Mouse (Mus musculus): ENCODE data around the gene Dram1. TPM values are rescaled to one million over a fixed set of nuclear protein-coding genes. Genes with fewer than 3 reads are reported as not detected.

The Dram1 gene
- polyA plus RNA-seq, 1 experiment from 2014 or later, result 0.49 TPM

GRCm38 (mm10) chr10:88371793-88372192 is 7.1 kb downstream of the Dram1 start:
- no peaks in the 10 kb centered on the region for H3K9me3 ChIP-seq
- H3K27me3 ChIP-seq, result no peaks in the 10 kb centered on the region
- H3K36me3 ChIP-seq, result no peaks in the 10 kb centered on the region
- no peaks in the 10 kb centered on the region for H3K4me1 ChIP-seq (replicated peaks)
- H3K4me2 ChIP-seq, result no peak overlapping the region
- no peak overlapping the region for H3K27ac ChIP-seq
- H3K9ac ChIP-seq (replicated peaks), result no peak overlapping the region
- ATAC-seq (ENCODE audit: insufficient number of reproducible peaks, insufficient read depth, low FRiP score, low TSS enrichment, low read depth), result no peak
- H3K4me3 ChIP-seq (replicated peaks), result no peak overlapping the region
- 7% methylated on average over 2 of the region's 2 CpGs for WGBS

- Histone ChIP-seq H3K9ac (replicated peaks) (no peak overlapping the region), H3K4me2 (no peak overlapping the region), H3K36me3 (no peaks in the 10 kb centered on the region), H3K27me3 (no peaks in the 10 kb centered on the region), H3K4me1 (replicated peaks) (no peaks in the 10 kb centered on the region), H3K27ac (no peak overlapping the region), H3K4me3 (replicated peaks) (no peak overlapping the region), H3K9me3 (no peaks in the 10 kb centered on the region)
- WGBS, result 50% methylated on average over 4 of the region's 4 CpGs
- ATAC-seq (ENCODE audit: insufficient number of reproducible peaks, insufficient read depth, low FRiP score, low TSS enrichment, low read depth), result no peak
Observed at GRCm38 (mm10) chr10:88369233-88369632, 9.6 kb downstream of the Dram1 start.

- Histone ChIP-seq H3K27ac (no peak overlapping the region), H3K9me3 (no peaks in the 10 kb centered on the region), H3K27me3 (no peaks in the 10 kb centered on the region), H3K4me2 (no peak overlapping the region), H3K9ac (replicated peaks) (no peak overlapping the region), H3K4me3 (replicated peaks) (no peak overlapping the region), H3K4me1 (replicated peaks) (no peaks in the 10 kb centered on the region), H3K36me3 (no peaks in the 10 kb centered on the region)
- 90% methylated on average over 3 of the region's 3 CpGs for WGBS
- no peak for ATAC-seq (ENCODE audit: insufficient number of reproducible peaks, insufficient read depth, low FRiP score, low TSS enrichment, low read depth)
Observed at GRCm38 (mm10) chr10:88364221-88364620, 14.7 kb downstream of the Dram1 start.

- ATAC-seq (ENCODE audit: insufficient number of reproducible peaks, insufficient read depth, low FRiP score, low TSS enrichment, low read depth), result no peak
- Histone ChIP-seq H3K9ac (replicated peaks) (no peak overlapping the region), H3K4me2 (no peak overlapping the region), H3K27me3 (peaks cover 11% of the 10 kb centered on the region), H3K36me3 (no peaks in the 10 kb centered on the region), H3K4me1 (replicated peaks) (no peaks in the 10 kb centered on the region), H3K27ac (no peak overlapping the region), H3K4me3 (replicated peaks) (no peak overlapping the region), H3K9me3 (0 out of 2 replicates have a peak, but pooled peaks cover 3% of the 10 kb centered on the region)
- WGBS, result 69% methylated on average over 1 of the region's 1 CpGs
Observed at GRCm38 (mm10) chr10:88362218-88362617, 16.7 kb downstream of the Dram1 start.

- 4% methylated on average over 30 of the region's 47 CpGs for WGBS
- peak; percentile 30; the same call in 1 of the 2 replicates for ATAC-seq (ENCODE audit: insufficient number of reproducible peaks, insufficient read depth, low FRiP score, low TSS enrichment, low read depth)
- peak overlapping the region; percentile 65 for H3K9ac ChIP-seq (replicated peaks)
- 0 out of 2 replicates have a peak, but pooled peaks cover 3% of the 10 kb centered on the region for H3K9me3 ChIP-seq
- H3K4me3 ChIP-seq (replicated peaks), result peak overlapping the region; percentile 58
- H3K36me3 ChIP-seq, result no peaks in the 10 kb centered on the region
- H3K4me1 ChIP-seq (replicated peaks), result peaks cover 5% of the 10 kb centered on the region; the same call in 1 of the 2 replicates
- H3K4me2 ChIP-seq, result peak overlapping the region; percentile 87
- H3K27me3 ChIP-seq, result peaks cover 30% of the 10 kb centered on the region
- H3K27ac ChIP-seq, result no peak overlapping the region
Observed at GRCm38 (mm10) chr10:88356983-88357559, 21.8 kb downstream of the Dram1 start.

GRCm38 (mm10) chr10:88356114-88356982 is 22.5 kb downstream of the Dram1 start:
- Histone ChIP-seq H3K27ac (no peak overlapping the region), H3K4me1 (replicated peaks) (peaks cover 5% of the 10 kb centered on the region; the same call in 1 of the 2 replicates), H3K4me2 (peak overlapping the region; percentile 87), H3K36me3 (no peaks in the 10 kb centered on the region), H3K9me3 (0 out of 2 replicates have a peak, but pooled peaks cover 3% of the 10 kb centered on the region), H3K9ac (replicated peaks) (peak overlapping the region; percentile 65), H3K27me3 (peaks cover 30% of the 10 kb centered on the region), H3K4me3 (replicated peaks) (peak overlapping the region; percentile 58)
- no peak; the same call in 1 of the 2 replicates for ATAC-seq (ENCODE audit: insufficient number of reproducible peaks, insufficient read depth, low FRiP score, low TSS enrichment, low read depth)
- WGBS, result 7% methylated on average over 21 of the region's 21 CpGs

- Histone ChIP-seq H3K4me2 (no peak overlapping the region), H3K4me3 (replicated peaks) (no peak overlapping the region), H3K27me3 (peaks cover 30% of the 10 kb centered on the region), H3K27ac (no peak overlapping the region), H3K9me3 (0 out of 2 replicates have a peak, but pooled peaks cover 3% of the 10 kb centered on the region), H3K9ac (replicated peaks) (no peak overlapping the region), H3K4me1 (replicated peaks) (peaks cover 13% of the 10 kb centered on the region), H3K36me3 (no peaks in the 10 kb centered on the region)
- 58% methylated on average over 5 of the region's 5 CpGs for WGBS
- ATAC-seq (ENCODE audit: insufficient number of reproducible peaks, insufficient read depth, low FRiP score, low TSS enrichment, low read depth), result no peak
Observed at GRCm38 (mm10) chr10:88354599-88354998, 24.3 kb downstream of the Dram1 start.

GRCm38 (mm10) chr10:88352549-88352948 is 26.3 kb downstream of the Dram1 start:
- H3K36me3 ChIP-seq, result no peaks in the 10 kb centered on the region
- H3K9ac ChIP-seq (replicated peaks), result no peak overlapping the region
- H3K4me2 ChIP-seq, result no peak overlapping the region
- no peak for ATAC-seq (ENCODE audit: insufficient number of reproducible peaks, insufficient read depth, low FRiP score, low TSS enrichment, low read depth)
- no peak overlapping the region for H3K27ac ChIP-seq
- no peaks in the 10 kb centered on the region for H3K9me3 ChIP-seq
- 93% methylated on average over 2 of the region's 2 CpGs for WGBS
- H3K4me1 ChIP-seq (replicated peaks), result peaks cover 13% of the 10 kb centered on the region
- H3K4me3 ChIP-seq (replicated peaks), result no peak overlapping the region
- H3K27me3 ChIP-seq, result peaks cover 22% of the 10 kb centered on the region

- Histone ChIP-seq H3K9me3 (no peaks in the 10 kb centered on the region), H3K9ac (replicated peaks) (no peak overlapping the region), H3K36me3 (no peaks in the 10 kb centered on the region), H3K27ac (no peak overlapping the region), H3K4me2 (no peak overlapping the region), H3K4me3 (replicated peaks) (no peak overlapping the region), H3K4me1 (replicated peaks) (peaks cover 9% of the 10 kb centered on the region), H3K27me3 (peaks cover 13% of the 10 kb centered on the region)
- ATAC-seq (ENCODE audit: insufficient number of reproducible peaks, insufficient read depth, low FRiP score, low TSS enrichment, low read depth), result no peak
- WGBS, result 67% methylated on average over 5 of the region's 5 CpGs
Observed at GRCm38 (mm10) chr10:88351411-88352103, 27.3 kb downstream of the Dram1 start.

GRCm38 (mm10) chr10:88350687-88351086 is 28.2 kb downstream of the Dram1 start:
- peak; percentile 47; the same call in 1 of the 2 replicates for ATAC-seq (ENCODE audit: insufficient number of reproducible peaks, insufficient read depth, low FRiP score, low TSS enrichment, low read depth)
- Histone ChIP-seq H3K9me3 (no peaks in the 10 kb centered on the region), H3K36me3 (no peaks in the 10 kb centered on the region), H3K4me3 (replicated peaks) (no peak overlapping the region), H3K27ac (no peak overlapping the region), H3K4me1 (replicated peaks) (peaks cover 7% of the 10 kb centered on the region), H3K27me3 (0 out of 2 replicates have a peak, but pooled peaks cover 6% of the 10 kb centered on the region), H3K4me2 (no peak overlapping the region), H3K9ac (replicated peaks) (no peak overlapping the region)
- 56% methylated on average over 2 of the region's 2 CpGs for WGBS

GRCm38 (mm10) chr10:88349800-88350199 is 29.1 kb downstream of the Dram1 start:
- Histone ChIP-seq H3K27ac (no peak overlapping the region), H3K4me2 (no peak overlapping the region), H3K4me1 (replicated peaks) (peaks cover 7% of the 10 kb centered on the region), H3K36me3 (no peaks in the 10 kb centered on the region), H3K27me3 (no peaks in the 10 kb centered on the region), H3K9me3 (no peaks in the 10 kb centered on the region), H3K9ac (replicated peaks) (no peak overlapping the region), H3K4me3 (replicated peaks) (no peak overlapping the region)
- no peak for ATAC-seq (ENCODE audit: insufficient number of reproducible peaks, insufficient read depth, low FRiP score, low TSS enrichment, low read depth)
- 54% methylated on average over 8 of the region's 8 CpGs for WGBS

Data from limb, embryonic 12.5 days (tissue).